Mouse (Mus musculus) brown adipose tissue, adult 24 weeks (tissue): Measurements from ENCODE around the gene Tacc2. TPM values are rescaled to one million over a fixed set of nuclear protein-coding genes. Genes with fewer than 3 reads are reported as not detected.

Experiments
- H3K27ac ChIP-seq: fragments of 200-500 bp; replicated peaks from 2 replicates; pipeline ENCODE4 v1.5.1; 2012; ENCODE audit warnings: low read depth, mild to moderate bottlenecking, low read length
- H3K4me1 ChIP-seq: fragments of 200-500 bp; 2 replicates; pipeline ENCODE4 v1.6.1; 2012; ENCODE audit warnings: low read length, mixed read lengths; ENCODE audit not compliant: control insufficient read depth, insufficient read depth, insufficient read length
- H3K4me3 ChIP-seq: fragments of 200-500 bp; 2 replicates; pipeline ENCODE4 v1.5.1; 2012; ENCODE audit warnings: low read depth, mild to moderate bottlenecking, low read length, moderate library complexity; ENCODE audit not compliant: insufficient read depth
- polyA plus RNA-seq: library from polyadenylated mRNA; stranded (reverse); fragments of >200 nt; gene quantifications from 2 replicates; pipeline ENCODE4 v1.2.4, GENCODE M21; 2012; ENCODE audit not compliant: missing spikeins, insufficient read depth, insufficient read length

The Tacc2 gene
- polyA plus RNA-seq, 1 experiment, result 14.0 TPM

GRCm38 (mm10) chr7:130749165-130749564 lies 171.9 kb downstream of the Tacc2 start:
- Histone ChIP-seq H3K4me3 (no peak overlapping the region), H3K4me1 (no peaks in the 10 kb centered on the region), H3K27ac (no peak overlapping the region)

- H3K4me3 ChIP-seq, result no peak overlapping the region
- H3K27ac ChIP-seq, result no peak overlapping the region
- no peaks in the 10 kb centered on the region; the same call in 1 of the 2 replicates for H3K4me1 ChIP-seq
Measured at GRCm38 (mm10) chr7:130750752-130751490, 173.7 kb downstream of the Tacc2 start.

- no peak overlapping the region for H3K27ac ChIP-seq
- H3K4me3 ChIP-seq, result no peak overlapping the region
- H3K4me1 ChIP-seq, result peaks cover 3% of the 10 kb centered on the region; the same call in 1 of the 2 replicates
Measured at GRCm38 (mm10) chr7:130751678-130752077, 174.4 kb downstream of the Tacc2 start.

- H3K4me1 ChIP-seq, result peaks cover 6% of the 10 kb centered on the region; the same call in 1 of the 2 replicates
- H3K4me3 ChIP-seq, result no peak overlapping the region
- H3K27ac ChIP-seq, result no peak overlapping the region
Measured at GRCm38 (mm10) chr7:130754790-130755189, 177.6 kb downstream of the Tacc2 start.

GRCm38 (mm10) chr7:130756343-130756835 lies 179.2 kb downstream of the Tacc2 start:
- Histone ChIP-seq H3K4me1 (peaks cover 6% of the 10 kb centered on the region; the same call in 1 of the 2 replicates), H3K27ac (peak overlapping the region; percentile 31), H3K4me3 (no peak overlapping the region)

GRCm38 (mm10) chr7:130757326-130757865 lies 180.2 kb downstream of the Tacc2 start:
- H3K4me3 ChIP-seq, result no peak overlapping the region
- H3K4me1 ChIP-seq, result peaks cover 6% of the 10 kb centered on the region; the same call in 1 of the 2 replicates
- no peak overlapping the region for H3K27ac ChIP-seq

GRCm38 (mm10) chr7:130762071-130762897 lies 185.0 kb downstream of the Tacc2 start:
- no peaks in the 10 kb centered on the region for H3K4me1 ChIP-seq
- no peak overlapping the region for H3K27ac ChIP-seq

GRCm38 (mm10) chr7:130764160-130764559 lies 186.9 kb downstream of the Tacc2 start:
- H3K4me3 ChIP-seq, result no peak overlapping the region

More at GRCm38 (mm10) chr7:130762071-130762897, 185.0 kb downstream of the Tacc2 start:
- H3K4me3 ChIP-seq, result no peak overlapping the region

GRCm38 (mm10) chr7:130766411-130767170 lies 189.4 kb downstream of the Tacc2 start:
- H3K4me1 ChIP-seq, result no peaks in the 10 kb centered on the region
- H3K4me3 ChIP-seq, result no peak overlapping the region
- no peak overlapping the region for H3K27ac ChIP-seq

More at GRCm38 (mm10) chr7:130764160-130764559, 186.9 kb downstream of the Tacc2 start:
- no peak overlapping the region for H3K27ac ChIP-seq
- H3K4me1 ChIP-seq, result no peaks in the 10 kb centered on the region

- no peak overlapping the region for H3K27ac ChIP-seq
- H3K4me1 ChIP-seq, result no peaks in the 10 kb centered on the region
- no peak overlapping the region for H3K4me3 ChIP-seq
Measured at GRCm38 (mm10) chr7:130768151-130768550, 190.9 kb downstream of the Tacc2 start.

- Histone ChIP-seq H3K4me3 (no peak overlapping the region), H3K27ac (no peak overlapping the region), H3K4me1 (no peaks in the 10 kb centered on the region)
Measured at GRCm38 (mm10) chr7:130770707-130771106, 193.5 kb downstream of the Tacc2 start.

- H3K27ac ChIP-seq, result no peak overlapping the region
- H3K4me3 ChIP-seq, result no peak overlapping the region
- no peaks in the 10 kb centered on the region for H3K4me1 ChIP-seq
Measured at GRCm38 (mm10) chr7:130773171-130773830, 196.1 kb downstream of the Tacc2 start.

GRCm38 (mm10) chr7:130773914-130774630 lies 196.8 kb downstream of the Tacc2 start, which contains the start of gene Btbd16:
Btbd16 (plus strand) TSS chr7:130774069.
- Histone ChIP-seq H3K4me3 (no peak within 1 kb of the TSS), H3K4me1 (no peaks in the 10 kb centered on the region), H3K27ac (no peak within 1 kb of the TSS)
